Mouse (Mus musculus) heart, embryonic 15.5 days (tissue): ENCODE results near the gene Supt16. TPM values are rescaled to one million over a fixed set of nuclear protein-coding genes. Genes with fewer than 3 reads are reported as not detected.

Experiments
- ATAC-seq: fragments of 200-750 bp; cut with Nextera tagmentation; replicated peaks from 2 replicates; pipeline ENCODE4 v1.8.0; 2017; ENCODE audit warnings: low read depth, moderate TSS enrichment; ENCODE audit not compliant: insufficient number of reproducible peaks, insufficient read depth, low FRiP score
- H3K27ac ChIP-seq: fragments of 300-500 bp; sonication (generic); 2 replicates; pipeline ENCODE4 v1.5.1; 2015; ENCODE audit warnings: mild to moderate bottlenecking, inconsistent platforms
- H3K27me3 ChIP-seq: fragments of 300-500 bp; sonication (generic); 2 replicates; pipeline ENCODE4 v1.6.1; 2015; ENCODE audit warnings: inconsistent platforms
- H3K36me3 ChIP-seq: fragments of 300-500 bp; sonication (generic); 2 replicates; pipeline ENCODE4 v1.6.1; 2015; ENCODE audit warnings: mild to moderate bottlenecking, inconsistent platforms
- H3K4me1 ChIP-seq: fragments of 300-500 bp; sonication (generic); replicated peaks from 2 replicates; pipeline ENCODE4 v1.6.1; 2015; ENCODE audit warnings: inconsistent platforms
- H3K4me2 ChIP-seq: fragments of 300-500 bp; sonication (generic); 2 replicates; pipeline ENCODE4 v1.6.1; 2015; ENCODE audit warnings: inconsistent platforms, mild to moderate bottlenecking, moderate library complexity
- H3K4me3 ChIP-seq: fragments of 300-500 bp; sonication (generic); 2 replicates; pipeline ENCODE4 v1.5.1; 2015; ENCODE audit warnings: mild to moderate bottlenecking, inconsistent platforms
- H3K9ac ChIP-seq: fragments of 300-500 bp; sonication (generic); 2 replicates; pipeline ENCODE4 v1.6.1; 2015; ENCODE audit warnings: mild to moderate bottlenecking, inconsistent platforms
- H3K9me3 ChIP-seq: fragments of 300-500 bp; sonication (generic); replicated peaks from 2 replicates; pipeline ENCODE4 v1.6.1; 2016; ENCODE audit warnings: inconsistent platforms
- WGBS: fragments of 180-500 bp; shearing (Covaris S2); methylation state at CpG from one replicate; pipeline ENCODE4 v1.1.7; 2015; ENCODE audit warnings: mixed read lengths; 5-methylcytosine and 5-hydroxymethylcytosine counted together
- polyA plus RNA-seq: library from polyadenylated mRNA; unstranded; fragments of >200 nt; fragmentation: Nextera tagmentation; extraction: Ambion mirVana; gene quantifications from 2 replicates; pipeline ENCODE4 v1.2.1, GENCODE M21; 2015

Supt16 gene
- 24.6 and 27.3 TPM in 2 replicates for polyA plus RNA-seq

DNA sequence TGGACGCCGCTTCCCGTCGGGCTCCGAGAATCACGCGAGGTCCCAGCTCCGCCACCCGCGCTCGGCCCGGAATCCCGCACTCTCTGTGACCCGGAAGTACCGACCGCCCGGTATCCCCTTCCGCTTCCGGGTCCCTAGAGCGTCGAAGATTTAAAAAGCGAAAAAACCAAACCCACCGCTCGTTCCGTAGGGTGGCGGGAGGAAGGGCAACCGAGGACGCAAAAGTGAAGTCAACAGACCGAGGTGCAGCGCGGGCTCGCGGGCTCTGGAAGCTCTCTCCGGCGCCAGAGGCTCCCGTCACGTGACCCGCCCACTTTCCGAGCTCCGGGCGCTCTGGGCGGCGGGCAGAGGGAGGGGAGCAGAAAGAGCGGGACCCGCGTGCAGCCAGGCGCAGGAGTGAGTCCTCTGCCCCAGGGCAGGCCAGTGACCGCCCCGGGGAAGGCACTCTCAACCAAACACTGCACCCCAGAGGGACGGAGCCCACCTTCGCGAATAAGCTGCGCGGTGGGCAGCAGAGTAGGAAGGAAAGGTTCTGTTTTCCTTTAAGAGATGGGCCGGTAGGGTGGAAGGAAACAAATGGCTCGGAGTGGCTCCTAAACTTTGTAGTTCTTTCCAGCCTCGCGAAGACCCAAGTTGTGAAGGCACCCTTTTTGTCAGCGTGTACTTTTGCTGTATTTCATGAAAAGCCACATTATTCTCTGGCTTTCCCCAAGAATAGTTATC, at the start of gene Supt16:
Gene Supt16, minus strand, starts transcription at position 261 of the 723 bp plus-strand sequence.
- under 1% methylated on average over 59 of the region's 59 CpGs for WGBS
- H3K9me3 ChIP-seq, result no peaks in the 10 kb centered on the region
- H3K9ac ChIP-seq, result peak within 1 kb of the TSS; percentile 99
- peak within 1 kb of the TSS; percentile 98 for H3K4me3 ChIP-seq
- H3K36me3 ChIP-seq, result peaks cover 31% of the 10 kb centered on the region
- H3K27ac ChIP-seq, result peak within 1 kb of the TSS; percentile 94
- H3K27me3 ChIP-seq, result no peaks in the 10 kb centered on the region
- peak; percentile 90 for ATAC-seq
- H3K4me2 ChIP-seq, result peak within 1 kb of the TSS; percentile 81
- peaks cover 18% of the 10 kb centered on the region for H3K4me1 ChIP-seq

DNA sequence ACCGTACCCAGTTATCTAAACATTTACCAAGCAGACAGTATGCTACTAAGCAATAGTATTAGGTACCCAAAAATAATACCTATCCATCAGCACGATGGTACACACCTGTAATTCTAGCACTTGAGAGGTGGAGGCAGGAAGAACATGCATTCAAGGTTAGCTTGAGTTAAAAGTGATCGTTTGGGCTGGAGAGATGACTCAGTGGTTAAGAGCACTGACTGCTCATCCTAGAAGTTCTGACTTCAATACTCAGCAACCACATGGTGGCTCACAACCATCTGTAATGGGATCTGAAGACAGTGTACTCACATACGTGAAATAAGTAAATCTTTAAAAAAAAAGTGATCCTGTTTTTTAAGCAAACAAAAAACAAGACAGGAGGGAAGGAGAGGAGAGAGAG, 48.9 kb upstream of the Supt16 start:
- WGBS, result 77% methylated on average over 4 of the region's 4 CpGs
- H3K4me2 ChIP-seq, result no peak overlapping the region

DNA sequence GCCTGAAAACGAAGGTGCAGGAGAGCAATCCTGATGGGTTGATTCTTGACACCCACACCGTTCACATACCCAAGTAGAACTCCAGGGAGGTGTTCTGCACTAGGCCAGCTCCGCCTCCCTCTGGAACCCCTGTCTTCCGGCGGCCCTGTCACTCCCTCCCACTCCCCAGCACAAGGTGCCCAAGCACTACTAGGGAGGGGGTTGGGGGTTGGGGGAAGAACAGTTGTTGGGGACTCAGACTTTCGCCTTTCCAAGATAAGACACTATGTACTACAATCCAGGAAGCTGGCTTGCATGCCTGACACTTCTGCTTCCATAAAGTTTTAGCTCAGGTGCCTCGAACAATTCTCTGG, 47.5 kb upstream of the Supt16 start:
- peak overlapping the region; percentile 75 for H3K9ac ChIP-seq
- peaks cover 16% of the 10 kb centered on the region for H3K4me1 ChIP-seq
- WGBS, result 12% methylated on average over 7 of the region's 7 CpGs
- H3K4me2 ChIP-seq, result peak overlapping the region; percentile 83
- peak overlapping the region; percentile 71 for H3K27ac ChIP-seq
- H3K9me3 ChIP-seq, result no peaks in the 10 kb centered on the region
- no peaks in the 10 kb centered on the region for H3K27me3 ChIP-seq
- H3K36me3 ChIP-seq, result no peaks in the 10 kb centered on the region
- peak overlapping the region; percentile 81 for H3K4me3 ChIP-seq
- ATAC-seq, result no peak; the same call in 1 of the 2 replicates

More for the DNA sequence above, 48.9 kb upstream of the Supt16 start:
- no peaks in the 10 kb centered on the region for H3K9me3 ChIP-seq
- H3K4me1 ChIP-seq, result peaks cover 16% of the 10 kb centered on the region
- no peak for ATAC-seq
- no peaks in the 10 kb centered on the region for H3K36me3 ChIP-seq
- H3K4me3 ChIP-seq, result no peak overlapping the region
- H3K27ac ChIP-seq, result no peak overlapping the region
- no peak overlapping the region for H3K9ac ChIP-seq
- H3K27me3 ChIP-seq, result no peaks in the 10 kb centered on the region

DNA sequence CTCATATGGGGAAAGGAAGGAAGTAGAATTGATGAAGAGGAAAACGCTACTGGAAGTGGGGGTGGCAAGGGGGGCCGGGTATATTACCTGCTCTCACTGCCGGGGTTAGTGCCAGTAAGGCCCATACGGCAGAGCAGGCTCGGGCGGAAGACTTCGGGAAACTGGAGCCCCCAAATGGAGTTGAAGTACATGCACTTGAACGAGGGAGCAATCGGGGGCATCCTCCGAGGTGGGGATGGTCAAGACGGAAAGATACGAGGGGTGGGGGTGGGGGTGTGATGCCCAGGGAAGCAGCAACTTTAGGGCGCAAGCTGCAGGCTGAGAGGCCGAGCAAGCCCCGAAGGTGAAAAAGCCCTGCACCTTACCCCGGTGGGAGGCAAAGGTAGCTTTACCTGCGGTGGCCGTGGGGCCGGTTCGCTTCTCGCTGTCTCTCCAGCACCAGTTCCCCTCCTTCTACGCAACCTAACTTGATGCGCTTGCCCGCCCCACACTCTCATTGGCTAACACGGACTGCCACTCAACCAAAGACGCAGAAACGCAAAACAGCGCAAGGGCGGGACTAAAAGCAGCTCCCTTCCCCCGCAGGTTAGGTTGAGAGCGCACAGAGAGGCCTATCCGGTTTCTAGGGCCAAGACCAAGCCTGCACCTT, 46.9 kb upstream of the Supt16 start:
- Histone ChIP-seq H3K4me3 (peak overlapping the region; percentile 81), H3K4me1 (peaks cover 16% of the 10 kb centered on the region), H3K27ac (peak overlapping the region; percentile 71), H3K9ac (peak overlapping the region; percentile 75), H3K9me3 (no peaks in the 10 kb centered on the region), H3K36me3 (no peaks in the 10 kb centered on the region), H3K4me2 (peak overlapping the region; percentile 83), H3K27me3 (no peaks in the 10 kb centered on the region)
- under 1% methylated on average over 32 of the region's 32 CpGs for WGBS
- ATAC-seq, result peak; percentile 98

DNA sequence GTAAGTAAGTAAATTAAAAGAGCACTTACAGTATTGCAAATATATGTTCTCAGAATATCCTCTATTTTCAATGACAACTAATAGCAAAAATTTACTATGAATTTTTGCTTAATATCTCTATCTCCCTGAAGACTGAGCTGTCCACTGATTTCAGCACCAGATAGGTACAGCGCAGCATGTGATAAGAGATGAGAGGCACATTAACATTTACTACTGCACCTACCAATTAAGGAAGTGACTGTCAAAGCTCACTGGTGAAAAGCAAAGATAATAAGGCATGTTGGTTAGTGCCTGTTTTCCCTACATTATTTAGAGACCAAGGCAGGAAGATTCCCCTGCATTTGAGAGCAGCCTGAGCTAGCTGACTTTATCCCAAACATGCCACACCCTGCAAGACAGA, 39.0 kb upstream of the Supt16 start:
- H3K4me2 ChIP-seq, result no peak overlapping the region
- 80% methylated on average over 1 of the region's 1 CpGs for WGBS
- H3K27ac ChIP-seq, result no peak overlapping the region
- no peaks in the 10 kb centered on the region for H3K27me3 ChIP-seq
- H3K9me3 ChIP-seq, result no peaks in the 10 kb centered on the region
- no peak overlapping the region for H3K9ac ChIP-seq
- ATAC-seq, result no peak
- no peaks in the 10 kb centered on the region for H3K4me1 ChIP-seq
- H3K4me3 ChIP-seq, result no peak overlapping the region
- H3K36me3 ChIP-seq, result peaks cover 52% of the 10 kb centered on the region

DNA sequence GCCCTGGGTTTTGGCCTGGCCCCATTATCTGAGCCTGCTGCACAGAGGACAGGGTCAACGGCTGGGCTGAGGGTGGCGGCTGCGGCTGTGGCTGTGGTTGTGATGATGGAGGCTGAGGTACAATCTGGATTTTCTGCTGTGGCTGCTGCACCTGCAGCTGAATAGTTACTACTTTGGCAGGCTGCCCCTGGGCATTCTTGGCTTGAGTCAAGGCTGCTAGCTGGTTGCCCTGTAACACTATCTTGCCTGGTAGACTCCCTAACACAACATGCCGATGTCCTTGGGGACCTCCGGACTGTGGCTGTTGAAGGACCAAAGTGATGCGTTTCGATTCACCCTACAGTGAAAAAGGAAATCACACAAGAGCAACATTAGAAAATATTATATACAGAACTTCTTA, 37.9 kb upstream of the Supt16 start:
- no peak overlapping the region for H3K9ac ChIP-seq
- no peak overlapping the region for H3K4me3 ChIP-seq
- no peak for ATAC-seq
- H3K9me3 ChIP-seq, result no peaks in the 10 kb centered on the region
- H3K27me3 ChIP-seq, result no peaks in the 10 kb centered on the region
- H3K4me2 ChIP-seq, result no peak overlapping the region
- H3K4me1 ChIP-seq, result no peaks in the 10 kb centered on the region
- no peak overlapping the region for H3K27ac ChIP-seq
- H3K36me3 ChIP-seq, result peaks cover 63% of the 10 kb centered on the region
- 80% methylated on average over 7 of the region's 7 CpGs for WGBS

DNA sequence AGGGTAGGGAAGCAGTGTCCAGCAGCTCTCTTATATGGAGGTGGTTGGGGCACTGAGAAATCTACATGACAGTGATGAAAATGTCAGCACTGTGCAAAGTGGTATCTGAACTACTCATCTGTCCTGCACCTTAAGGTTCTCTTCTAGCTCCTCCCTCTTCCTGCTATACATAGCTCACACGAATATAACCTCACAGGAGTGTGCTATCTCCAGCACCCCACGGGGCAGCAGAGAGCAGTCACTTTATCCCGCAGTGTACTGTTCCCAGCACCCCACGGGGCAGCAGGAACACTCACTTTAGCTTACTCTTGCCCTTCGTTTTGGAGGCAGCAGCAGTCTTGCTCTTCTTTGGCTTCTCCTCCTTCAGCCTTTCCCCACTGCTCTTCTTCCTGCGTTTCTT, 35.0 kb upstream of the Supt16 start:
- 76% methylated on average over 6 of the region's 6 CpGs for WGBS
- Histone ChIP-seq H3K27me3 (no peaks in the 10 kb centered on the region), H3K36me3 (peaks cover 88% of the 10 kb centered on the region), H3K27ac (no peak overlapping the region), H3K4me2 (no peak overlapping the region), H3K9ac (no peak overlapping the region), H3K4me1 (no peaks in the 10 kb centered on the region), H3K9me3 (no peaks in the 10 kb centered on the region), H3K4me3 (no peak overlapping the region)
- ATAC-seq, result no peak

DNA sequence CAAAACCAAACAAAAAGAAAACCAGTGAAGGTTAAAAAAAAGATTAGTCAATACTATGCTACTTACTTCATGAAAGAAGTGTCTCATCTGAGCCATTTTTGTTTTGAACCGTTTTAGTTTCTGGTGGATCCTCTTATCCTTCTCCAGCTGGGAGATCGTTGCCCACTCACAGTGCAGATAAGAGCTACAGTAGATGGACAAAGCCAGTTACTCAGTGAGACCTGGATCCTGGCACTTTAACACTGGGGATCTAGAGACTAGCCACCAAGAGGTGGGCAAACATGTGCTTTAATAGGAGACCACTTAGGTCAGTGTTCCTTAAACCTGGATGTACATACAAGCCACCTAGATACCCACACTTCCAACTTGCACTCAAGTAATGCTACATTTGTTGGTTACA, 28.8 kb upstream of the Supt16 start:
- no peak for ATAC-seq
- Histone ChIP-seq H3K4me2 (no peak overlapping the region), H3K9ac (no peak overlapping the region), H3K27me3 (no peaks in the 10 kb centered on the region), H3K36me3 (peaks cover 93% of the 10 kb centered on the region), H3K27ac (no peak overlapping the region), H3K4me3 (no peak overlapping the region), H3K4me1 (no peaks in the 10 kb centered on the region), H3K9me3 (no peaks in the 10 kb centered on the region)
- WGBS, result 77% methylated on average over 2 of the region's 2 CpGs

DNA sequence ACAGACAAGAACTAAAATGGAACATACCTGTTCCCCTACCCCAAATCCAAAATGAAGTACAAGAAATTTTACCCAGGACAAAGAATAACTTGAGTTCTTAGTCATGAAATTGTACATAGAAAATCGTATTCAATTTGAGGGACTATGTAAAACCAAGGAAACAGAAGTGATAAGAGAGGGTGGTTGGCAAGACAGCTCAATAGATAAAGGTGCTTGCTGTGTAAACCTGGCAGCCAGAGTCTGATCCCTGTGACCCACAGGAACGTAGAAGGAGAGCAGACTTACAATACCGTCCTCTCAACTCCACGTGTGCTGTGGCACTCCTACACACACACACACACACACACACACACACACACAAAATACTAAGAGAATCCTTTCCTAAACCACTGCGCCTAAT, 20.0 kb upstream of the Supt16 start:
- no peaks in the 10 kb centered on the region for H3K9me3 ChIP-seq
- H3K4me1 ChIP-seq, result no peaks in the 10 kb centered on the region
- no peak overlapping the region for H3K4me3 ChIP-seq
- peaks cover 90% of the 10 kb centered on the region for H3K36me3 ChIP-seq
- H3K4me2 ChIP-seq, result no peak overlapping the region
- 78% methylated on average over 5 of the region's 5 CpGs for WGBS
- H3K27me3 ChIP-seq, result no peaks in the 10 kb centered on the region
- H3K27ac ChIP-seq, result no peak overlapping the region
- no peak for ATAC-seq
- no peak overlapping the region for H3K9ac ChIP-seq

DNA sequence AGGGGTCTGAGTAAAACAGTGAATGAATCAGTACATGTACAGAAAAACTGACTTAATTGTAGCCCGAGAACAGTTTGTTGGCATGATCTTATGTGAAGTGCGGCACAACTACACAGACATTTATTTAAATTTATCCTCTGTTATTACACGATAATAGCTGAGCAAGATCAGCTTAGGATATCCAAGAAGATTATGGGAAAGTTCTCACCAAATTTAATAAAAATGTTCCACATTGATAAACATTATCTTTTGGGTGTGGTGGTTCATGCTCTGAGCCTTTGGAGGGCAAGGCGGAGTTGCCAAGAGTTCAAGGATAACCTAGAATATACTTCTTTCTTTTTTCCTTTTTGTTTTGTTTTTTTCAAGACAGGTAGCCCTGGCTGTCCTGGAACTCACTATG, 2.2 kb upstream of the Supt16 start:
- Histone ChIP-seq H3K4me3 (no peak overlapping the region), H3K9ac (no peak overlapping the region), H3K36me3 (peaks cover 48% of the 10 kb centered on the region), H3K4me2 (no peak overlapping the region), H3K27me3 (no peaks in the 10 kb centered on the region), H3K9me3 (no peaks in the 10 kb centered on the region), H3K4me1 (peaks cover 18% of the 10 kb centered on the region), H3K27ac (no peak overlapping the region)
- ATAC-seq, result no peak
- WGBS, result 90% methylated on average over 4 of the region's 4 CpGs

DNA sequence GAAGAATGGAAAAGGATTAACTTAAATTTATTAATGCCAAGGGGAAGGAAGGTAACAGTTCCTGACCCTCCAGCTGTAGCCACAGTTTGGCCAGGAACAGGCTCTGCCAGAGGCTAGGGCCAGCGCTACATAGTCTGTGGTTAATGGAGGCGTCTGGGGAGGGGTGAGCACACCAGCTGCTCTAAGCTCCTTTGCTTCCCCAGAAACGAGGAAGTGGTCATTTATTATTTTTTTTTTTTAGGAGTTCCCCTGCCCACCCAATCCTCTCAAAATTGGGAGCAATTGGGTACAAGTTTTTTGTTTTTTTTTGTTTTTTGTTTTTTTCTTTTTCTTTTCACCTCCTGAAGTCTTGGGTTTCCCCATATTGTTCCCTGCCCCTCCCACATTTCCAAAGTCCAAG, 925 bp upstream of the Supt16 start:
- H3K9ac ChIP-seq, result peak overlapping the region; percentile 30; the same call in 1 of the 2 replicates
- 0 out of 2 replicates have a peak overlapping the region, but pooled peaks have one; percentile 8 for H3K27ac ChIP-seq
- peak overlapping the region; percentile 98 for H3K4me3 ChIP-seq
- H3K9me3 ChIP-seq, result no peaks in the 10 kb centered on the region
- peaks cover 18% of the 10 kb centered on the region for H3K4me1 ChIP-seq
- WGBS, result 34% methylated on average over 3 of the region's 3 CpGs
- no peaks in the 10 kb centered on the region for H3K27me3 ChIP-seq
- peaks cover 37% of the 10 kb centered on the region for H3K36me3 ChIP-seq
- no peak for ATAC-seq
- H3K4me2 ChIP-seq, result peak overlapping the region; percentile 81
